Mouse (Mus musculus) neural tube, postnatal 0 days (tissue): ENCODE measurements around the gene Cklf. TPM values are rescaled to one million over a fixed set of nuclear protein-coding genes. Genes with fewer than 3 reads are reported as not detected.

Experiments
- polyA plus RNA-seq: library from polyadenylated mRNA; unstranded; fragments of >200 nt; fragmentation: Nextera tagmentation; extraction: Ambion mirVana; gene quantifications from 2 replicates; pipeline ENCODE4 v1.2.1, GENCODE M21; 2015

Gene Cklf
- 34.6 and 35.5 TPM in 2 replicates for polyA plus RNA-seq

GRCm38 (mm10) chr8:104250439-104251367, at the start of gene Cklf:
Gene Cklf, plus strand, starts transcription at chr8:104250861.

GRCm38 (mm10) chr8:104248276-104248675, 2.4 kb upstream of the Cklf start, which contains the start of gene Tk2:
Gene Tk2, minus strand, starts transcription at chr8:104248558.

GRCm38 (mm10) chr8:104293081-104293480, 42.4 kb downstream of the Cklf start, which contains the start of gene Cmtm2a:
Gene Cmtm2a, minus strand, starts transcription at chr8:104293181.

GRCm38 (mm10) chr8:104309441-104310155, 58.9 kb downstream of the Cklf start, which contains the start of the genes Gm45711 and Cmtm1:
Gene Gm45711, minus strand, starts transcription at chr8:104310081.
Gene Cmtm1, minus strand, starts transcription at chr8:104310145.

Other genes starting within 250 kb of the Cklf start
- gene Cdh5, start 149.2 kb upstream of the Cklf start, polyA plus RNA-seq = 10.1 and 10.2 TPM in 2 replicates
- gene Bean1, start 80.4 kb upstream of the Cklf start, polyA plus RNA-seq = 18.3 and 18.5 TPM in 2 replicates
- gene Tk2, start 2.3 kb upstream of the Cklf start, polyA plus RNA-seq = 41.3 and 47.5 TPM in 2 replicates
- not detected in 2 replicates for gene Cmtm2a, start 42.3 kb downstream of the Cklf start, polyA plus RNA-seq
- gene Gm45711, start 59.2 kb downstream of the Cklf start, polyA plus RNA-seq = not detected in 2 replicates
- gene Cmtm1, start 59.3 kb downstream of the Cklf start, polyA plus RNA-seq = not detected in 2 replicates
- not detected in 2 replicates for gene Gm11020, start 70.7 kb downstream of the Cklf start, polyA plus RNA-seq
- gene Cmtm2b, start 71.4 kb downstream of the Cklf start, polyA plus RNA-seq = not detected in 2 replicates
- 42.9 and 43.7 TPM in 2 replicates for gene Cmtm3, start 88.5 kb downstream of the Cklf start, polyA plus RNA-seq
- 3.6 TPM in 2 replicates for gene Cmtm4, start 144.9 kb downstream of the Cklf start, polyA plus RNA-seq
- 64.4 and 64.5 TPM in 2 replicates for gene Dync1li2, start 192.2 kb downstream of the Cklf start, polyA plus RNA-seq